Mouse (Mus musculus): ENCODE data around the gene Dact2. TPM values are rescaled to one million over a fixed set of nuclear protein-coding genes. Genes with fewer than 3 reads are reported as not detected.

Gene Dact2
- 0.14 TPM for polyA plus RNA-seq (2014; fragmentation: Illumina TruSeq; extraction: RNeasy Lipid Tissue Mini Kit (QIAGEN cat#74804))

GRCm38 (mm10) chr17:14204061-14204460 is at the start of gene Dact2:
TSS of gene Dact2 (minus strand) at chr17:14204304.

Other genes with a start within 250 kb of the Dact2 start
- gene Gm7356, start 200.6 kb downstream of the Dact2 start, polyA plus RNA-seq (2014; fragmentation: Illumina TruSeq; extraction: RNeasy Lipid Tissue Mini Kit (QIAGEN cat#74804)): not detected
- not detected for gene Gm7358, start 144.8 kb downstream of the Dact2 start, polyA plus RNA-seq (2014; fragmentation: Illumina TruSeq; extraction: RNeasy Lipid Tissue Mini Kit (QIAGEN cat#74804))
- 175 TPM for gene Smoc2, start 75.2 kb upstream of the Dact2 start, polyA plus RNA-seq (2014; fragmentation: Illumina TruSeq; extraction: RNeasy Lipid Tissue Mini Kit (QIAGEN cat#74804))